Mouse (Mus musculus): ENCODE data around the gene Tstd2. TPM values are rescaled to one million over a fixed set of nuclear protein-coding genes. Genes with fewer than 3 reads are reported as not detected.

Gene Tstd2
- polyA plus RNA-seq, 1 experiment from 2014 or later = 16.8 TPM

DNA sequence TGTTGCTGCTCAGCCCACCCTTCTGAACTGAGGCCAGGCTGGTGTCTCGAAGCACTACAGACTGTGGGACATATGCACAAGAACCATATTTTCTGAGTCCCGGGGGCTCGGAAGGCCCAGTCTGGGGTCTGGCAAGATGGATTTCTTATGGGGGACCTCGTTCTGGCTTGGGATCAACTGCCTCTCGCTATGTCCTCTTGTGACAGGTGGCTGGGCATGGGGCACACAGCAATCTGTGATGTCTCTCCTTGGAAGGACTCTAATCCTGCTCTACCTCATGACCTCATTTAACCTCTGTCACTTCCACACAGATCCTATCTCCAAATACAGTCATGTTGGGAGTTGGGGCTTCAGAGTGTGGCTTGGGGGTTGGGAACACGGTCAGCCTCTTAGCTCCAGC, 65.9 kb downstream of the Tstd2 start:
- Histone ChIP-seq H3K9me3 (ENCODE audit: low read length) (no peaks in the 10 kb centered on the region), H3K9ac (replicated peaks; ENCODE audit: low read depth) (no peak overlapping the region), H3K27me3 (replicated peaks; ENCODE audit: insufficient read depth, low read length) (no peaks in the 10 kb centered on the region), H3K4me1 (ENCODE audit: insufficient read depth, low read depth, low read length) (no peaks in the 10 kb centered on the region), H3K27ac (ENCODE audit: low read length) (no peak overlapping the region), H3K4me2 (replicated peaks; ENCODE audit: low read depth, low read length) (no peak overlapping the region), H3K36me3 (ENCODE audit: insufficient read depth, low read length) (no peaks in the 10 kb centered on the region), H3K4me3 (ENCODE audit: low read depth, low read length) (no peak overlapping the region)
- no peak for ATAC-seq
- DNase-seq (ENCODE audit: low spot score) = no peak
- TF ChIP-seq EP300 (IDR thresholded peaks at IDR 0.05) = no peak
- TF ChIP-seq CTCF (IDR thresholded peaks at IDR 0.05) = no peak
- WGBS = 86% methylated on average over 6 of the region's 6 CpGs

- no peak overlapping the region for H3K4me3 ChIP-seq (ENCODE audit: low read depth, low read length)
- H3K9ac ChIP-seq (replicated peaks; ENCODE audit: low read depth) = no peak overlapping the region
- no peak overlapping the region for H3K27ac ChIP-seq (ENCODE audit: low read length)
- H3K4me1 ChIP-seq (ENCODE audit: insufficient read depth, low read depth, low read length) = no peaks in the 10 kb centered on the region
- WGBS = 68% methylated on average over 6 of the region's 6 CpGs
- H3K4me2 ChIP-seq (replicated peaks; ENCODE audit: low read depth, low read length) = no peak overlapping the region
- TF ChIP-seq CTCF (IDR thresholded peaks at IDR 0.05) (no peak), EP300 (IDR thresholded peaks at IDR 0.05) (no peak)
- H3K9me3 ChIP-seq (ENCODE audit: low read length) = no peaks in the 10 kb centered on the region
- no peaks in the 10 kb centered on the region for H3K36me3 ChIP-seq (ENCODE audit: insufficient read depth, low read length)
- ATAC-seq (no peak), DNase-seq (ENCODE audit: low spot score) (no peak)
- H3K27me3 ChIP-seq (replicated peaks; ENCODE audit: insufficient read depth, low read length) = no peaks in the 10 kb centered on the region
Observed at GRCm38 (mm10) chr4:46069851-46070482, 68.5 kb downstream of the Tstd2 start.

- no peak overlapping the region for H3K4me2 ChIP-seq (replicated peaks; ENCODE audit: low read depth, low read length)
- 50% methylated on average over 1 of the region's 1 CpGs for WGBS
- ATAC-seq (no peak), DNase-seq (ENCODE audit: low spot score) (no peak)
- no peaks in the 10 kb centered on the region for H3K36me3 ChIP-seq (ENCODE audit: insufficient read depth, low read length)
- TF ChIP-seq CTCF (IDR thresholded peaks at IDR 0.05) (no peak), EP300 (IDR thresholded peaks at IDR 0.05) (no peak)
- H3K27ac ChIP-seq (ENCODE audit: low read length) = no peak overlapping the region
- H3K9me3 ChIP-seq (ENCODE audit: low read length) = no peaks in the 10 kb centered on the region
- no peak overlapping the region for H3K9ac ChIP-seq (replicated peaks; ENCODE audit: low read depth)
- H3K4me1 ChIP-seq (ENCODE audit: insufficient read depth, low read depth, low read length) = peaks cover 5% of the 10 kb centered on the region; the same call in 1 of the 2 replicates
- no peak overlapping the region for H3K4me3 ChIP-seq (ENCODE audit: low read depth, low read length)
- H3K27me3 ChIP-seq (replicated peaks; ENCODE audit: insufficient read depth, low read length) = no peaks in the 10 kb centered on the region
Observed at GRCm38 (mm10) chr4:46068573-46068972, 69.9 kb downstream of the Tstd2 start.

DNA sequence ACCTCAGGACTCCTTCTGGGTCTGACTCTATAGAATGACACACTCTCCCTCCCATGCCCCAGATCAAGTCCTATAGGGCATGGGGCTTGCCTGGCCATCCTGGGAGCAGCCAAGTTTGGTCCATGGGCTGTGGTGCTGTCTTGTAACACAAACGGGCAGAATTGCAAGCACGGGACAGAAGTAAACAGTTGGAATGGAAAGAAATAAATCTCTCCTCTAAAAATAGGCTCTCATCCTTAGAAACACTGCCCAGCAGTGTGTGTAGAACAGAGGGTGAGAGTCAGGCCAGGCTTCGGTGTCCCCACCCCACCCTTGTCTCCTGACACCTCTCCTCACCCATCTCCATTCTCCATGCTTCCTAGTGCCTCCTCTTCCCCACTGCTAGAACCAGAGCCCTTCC, 70.4 kb downstream of the Tstd2 start:
- H3K27ac ChIP-seq (ENCODE audit: low read length) = no peak overlapping the region
- ATAC-seq (no peak), DNase-seq (ENCODE audit: low spot score) (no peak)
- no peaks in the 10 kb centered on the region for H3K9me3 ChIP-seq (ENCODE audit: low read length)
- H3K36me3 ChIP-seq (ENCODE audit: insufficient read depth, low read length) = no peaks in the 10 kb centered on the region
- no peak overlapping the region for H3K9ac ChIP-seq (replicated peaks; ENCODE audit: low read depth)
- H3K4me3 ChIP-seq (ENCODE audit: low read depth, low read length) = no peak overlapping the region
- no peak for TF ChIP-seq EP300 (IDR thresholded peaks at IDR 0.05)
- TF ChIP-seq CTCF (IDR thresholded peaks at IDR 0.05) = no peak
- H3K4me2 ChIP-seq (replicated peaks; ENCODE audit: low read depth, low read length) = no peak overlapping the region
- no peaks in the 10 kb centered on the region for H3K27me3 ChIP-seq (replicated peaks; ENCODE audit: insufficient read depth, low read length)
- WGBS = 35% methylated on average over 3 of the region's 3 CpGs
- H3K4me1 ChIP-seq (ENCODE audit: insufficient read depth, low read depth, low read length) = peaks cover 5% of the 10 kb centered on the region; the same call in 1 of the 2 replicates

GRCm38 (mm10) chr4:46065695-46066340, 72.7 kb downstream of the Tstd2 start:
- Histone ChIP-seq H3K4me2 (replicated peaks; ENCODE audit: low read depth, low read length) (peak overlapping the region; percentile 22; the same call in 1 of the 2 replicates), H3K9ac (replicated peaks; ENCODE audit: low read depth) (no peak overlapping the region), H3K27ac (ENCODE audit: low read length) (peak overlapping the region; percentile 88), H3K4me3 (ENCODE audit: low read depth, low read length) (no peak overlapping the region), H3K4me1 (ENCODE audit: insufficient read depth, low read depth, low read length) (peaks cover 5% of the 10 kb centered on the region; the same call in 1 of the 2 replicates), H3K9me3 (ENCODE audit: low read length) (no peaks in the 10 kb centered on the region), H3K36me3 (ENCODE audit: insufficient read depth, low read length) (no peaks in the 10 kb centered on the region), H3K27me3 (replicated peaks; ENCODE audit: insufficient read depth, low read length) (no peaks in the 10 kb centered on the region)
- TF ChIP-seq CTCF (IDR thresholded peaks at IDR 0.05) (no peak), EP300 (IDR thresholded peaks at IDR 0.05) (peak; percentile 97)
- WGBS = 34% methylated on average over 8 of the region's 8 CpGs
- ATAC-seq (peak; percentile 88), DNase-seq (ENCODE audit: low spot score) (peak; percentile 89)

GRCm38 (mm10) chr4:46064961-46065360, 73.5 kb downstream of the Tstd2 start:
- peak; percentile 80 for ATAC-seq
- no peaks in the 10 kb centered on the region for H3K36me3 ChIP-seq (ENCODE audit: insufficient read depth, low read length)

More at GRCm38 (mm10) chr4:46064961-46065360, 73.5 kb downstream of the Tstd2 start:
- Histone ChIP-seq H3K4me2 (replicated peaks; ENCODE audit: low read depth, low read length) (peak overlapping the region; percentile 27; the same call in 1 of the 2 replicates), H3K9me3 (ENCODE audit: low read length) (no peaks in the 10 kb centered on the region), H3K4me3 (ENCODE audit: low read depth, low read length) (no peak overlapping the region), H3K4me1 (ENCODE audit: insufficient read depth, low read depth, low read length) (peaks cover 5% of the 10 kb centered on the region; the same call in 1 of the 2 replicates), H3K27ac (ENCODE audit: low read length) (peak overlapping the region; percentile 88), H3K9ac (replicated peaks; ENCODE audit: low read depth) (no peak overlapping the region), H3K27me3 (replicated peaks; ENCODE audit: insufficient read depth, low read length) (no peaks in the 10 kb centered on the region)
- TF ChIP-seq CTCF (IDR thresholded peaks at IDR 0.05) = no peak
- TF ChIP-seq EP300 (IDR thresholded peaks at IDR 0.05) = peak; percentile 79
- WGBS = 58% methylated on average over 3 of the region's 3 CpGs
- DNase-seq (ENCODE audit: low spot score) = peak; percentile 61

Other genes starting within 250 kb of the Tstd2 start
- 1.4 and 2.9 TPM in 2 replicates for gene Ccdc180, start 248.4 kb downstream of the Tstd2 start, polyA plus RNA-seq (2015; fragmentation: Nextera tagmentation; extraction: Ambion mirVana)
- 28.9 and 30.7 TPM in 2 replicates for gene Tdrd7, start 173.4 kb downstream of the Tstd2 start, polyA plus RNA-seq (2015; fragmentation: Nextera tagmentation; extraction: Ambion mirVana)
- gene Tmod1, start 99.8 kb downstream of the Tstd2 start, polyA plus RNA-seq (2015; fragmentation: Nextera tagmentation; extraction: Ambion mirVana) = 14.3 and 15.0 TPM in 2 replicates
- gene Ncbp1, start 81 bp downstream of the Tstd2 start, polyA plus RNA-seq (2015; fragmentation: Nextera tagmentation; extraction: Ambion mirVana) = 21.9 and 23.8 TPM in 2 replicates
- gene Xpa, start 57.6 kb upstream of the Tstd2 start, polyA plus RNA-seq (2015; fragmentation: Nextera tagmentation; extraction: Ambion mirVana) = 22.0 and 29.2 TPM in 2 replicates
- not detected in 2 replicates for gene Foxe1, start 204.9 kb upstream of the Tstd2 start, polyA plus RNA-seq (2015; fragmentation: Nextera tagmentation; extraction: Ambion mirVana)

All from lung, postnatal 0 days (tissue).